Mouse (Mus musculus) brain, embryonic 14.5 days (tissue): Measurements from ENCODE around the gene Nek8.

Experiments used
- CTCF ChIP-seq: fragments of 200-500 bp; IDR thresholded peaks from 2 replicates; pipeline ENCODE4 v1.5.1; 2012; ENCODE audit warnings: inconsistent platforms, mild to moderate bottlenecking, moderate library complexity, borderline replicate concordance; ENCODE audit not compliant: insufficient read depth, insufficient read length; ENCODE audit errors: extremely low read depth
- POLR2A ChIP-seq: fragments of 200-500 bp; IDR thresholded peaks from 2 replicates; pipeline ENCODE4 v1.6.1; 2012; ENCODE audit warnings: mild to moderate bottlenecking, inconsistent platforms, borderline replicate concordance; ENCODE audit not compliant: poor library complexity, insufficient read depth, insufficient read length, severe bottlenecking; ENCODE audit errors: extremely low read depth

DNA sequence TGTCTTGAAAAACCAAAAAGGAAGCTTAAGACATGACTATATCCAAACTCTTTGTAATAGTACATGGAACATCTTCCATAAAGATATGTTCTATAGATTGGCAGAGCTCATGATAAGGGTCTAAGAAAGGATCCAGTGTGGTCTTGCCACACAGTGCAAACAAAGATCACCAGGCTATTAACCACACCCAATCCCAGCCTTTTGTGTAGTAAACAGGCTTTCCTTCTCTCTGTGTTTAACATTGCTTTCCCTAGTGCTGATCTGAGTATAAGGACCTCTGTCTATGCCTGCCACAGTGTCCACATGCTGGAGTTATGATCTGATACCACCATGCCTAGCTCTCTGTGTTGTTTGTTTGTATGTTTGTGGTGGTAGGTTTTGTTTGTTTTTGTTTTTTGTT is 52.7 kb downstream of the Nek8 start:
- no peak for TF ChIP-seq POLR2A
- no peak for TF ChIP-seq CTCF
